Mouse (Mus musculus) gastrocnemius, postnatal 25 days (tissue): ENCODE data around the gene Ophn1. TPM values are rescaled to one million over a fixed set of nuclear protein-coding genes. Genes with fewer than 3 reads are reported as not detected.

Experiments
- microRNA-seq, 2 experiments: library from miRNA; unstranded; fragments of <30 nt; microRNA quantifications; one replicate each; pipeline ENCODE4 v1.2.0; 2021; ENCODE audit warnings: borderline replicate concordance in 2 of 2
- total RNA-seq, 2 experiments: library from RNA; stranded (reverse); gene quantifications; 1 replicate in 1 of 2; 2 replicates in 1 of 2; pipeline ENCODE4 v1.2.3; 2021

The Ophn1 gene
- total RNA-seq, 2 experiments from 2014 or later, result 3.7 to 4.1 TPM

Small RNA genes lying within 50 kb of the gene (microRNA-seq; reads per million reads assigned to microRNA genes)
- 0 reads per million in 2 experiments for gene Gm27554

Other genes starting within 250 kb of the Ophn1 start
- 10 to 100 TPM in 1 of 2 experiments, 1 to 10 TPM in 1; 10.0 to 11.2 TPM for gene Yipf6, start 45.3 kb upstream of the Ophn1 start, total RNA-seq
- gene Stard8, start 112.2 kb upstream of the Ophn1 start, total RNA-seq, result 10 to 100 TPM; 15.0 to 17.0 TPM
- 1 to 10 TPM; 4.4 to 6.8 TPM for gene Efnb1, start 245.1 kb upstream of the Ophn1 start, total RNA-seq